Mouse (Mus musculus): ENCODE results near the gene Sec61b. TPM values are rescaled to one million over a fixed set of nuclear protein-coding genes. Genes with fewer than 3 reads are reported as not detected.
A peak's percentile ranks its signal among the peaks of the same experiment; 100 is the strongest.

The Sec61b gene
- total and polyA plus RNA-seq, 3 experiments = 329 to 538 TPM; not detected in 1

GRCm38 (mm10) chr4:47435566-47436360, 38.7 kb upstream of the Sec61b start:
- TF ChIP-seq MYC (IDR thresholded peaks at IDR 0.05; ENCODE audit: low read depth, low read length) (no peak), POLR2AphosphoS2 (IDR thresholded peaks at IDR 0.05; ENCODE audit: low read length) (no peak), JUND (IDR thresholded peaks at IDR 0.05; ENCODE audit: low read depth, low read length) (no peak), SMC3 (IDR thresholded peaks at IDR 0.05; ENCODE audit: low read depth, low read length) (no peak), KAT2A (conservative IDR thresholded peaks at IDR 0.05; ENCODE audit: low read depth, low read length) (no peak), ZMIZ1 (IDR thresholded peaks at IDR 0.05; ENCODE audit: low read depth, low read length) (no peak), UBTF (IDR thresholded peaks at IDR 0.05; ENCODE audit: borderline replicate concordance, insufficient read depth, low read depth, low read length) (no peak), NRF1 (IDR thresholded peaks at IDR 0.05; ENCODE audit: insufficient read depth, low read depth, low read length, poor library complexity, severe bottlenecking) (no peak), MAZ (IDR thresholded peaks at IDR 0.05; ENCODE audit: low read depth, low read length) (no peak)
- no peak for DNase-seq (ENCODE audit: low read depth, low spot score)
- Histone ChIP-seq H3K36me3 (ENCODE audit: control insufficient read depth in 1 of 2, insufficient read depth in 2 of 2, low read length in 2 of 2) (no peaks in the 10 kb centered on the region), H3K4me1 (ENCODE audit: control insufficient read depth in 1 of 2, insufficient read depth in 2 of 2, low read length in 2 of 2) (0 out of 4 replicates have a peak, but pooled peaks cover 0 to 3% of the 10 kb centered on the region in 2 experiments), H3K27ac (ENCODE audit: control insufficient read depth, low read depth, low read length) (no peak overlapping the region), H3K9ac (ENCODE audit: control insufficient read depth, low read depth, low read length, poor library complexity, severe bottlenecking) (no peak overlapping the region), H3K4me3 (ENCODE audit: control insufficient read depth in 1 of 2, insufficient read depth in 1 of 2, low read depth in 2 of 2, low read length in 2 of 2) (no peak overlapping the region), H3K79me2 (ENCODE audit: control insufficient read depth, insufficient read depth, low read length, poor library complexity) (no peaks in the 10 kb centered on the region), H3K27me3 (ENCODE audit: control insufficient read depth in 1 of 2, insufficient read depth in 2 of 2, low read length in 2 of 2) (no peaks in the 10 kb centered on the region), H3K9me3 (replicated peaks; ENCODE audit: insufficient read depth, low read length) (no peaks in the 10 kb centered on the region)

- Histone ChIP-seq H3K27ac (ENCODE audit: control insufficient read depth, low read depth, low read length) (no peak overlapping the region), H3K4me1 (ENCODE audit: control insufficient read depth in 1 of 2, insufficient read depth in 2 of 2, low read length in 2 of 2) (0 out of 4 replicates have a peak, but pooled peaks cover 0 to 3% of the 10 kb centered on the region in 2 experiments), H3K79me2 (ENCODE audit: control insufficient read depth, insufficient read depth, low read length, poor library complexity) (no peaks in the 10 kb centered on the region), H3K9ac (ENCODE audit: control insufficient read depth, low read depth, low read length, poor library complexity, severe bottlenecking) (peak overlapping the region; percentile 58), H3K36me3 (ENCODE audit: control insufficient read depth in 1 of 2, insufficient read depth in 2 of 2, low read length in 2 of 2) (no peaks in the 10 kb centered on the region), H3K9me3 (replicated peaks; ENCODE audit: insufficient read depth, low read length) (no peaks in the 10 kb centered on the region), H3K27me3 (ENCODE audit: control insufficient read depth in 1 of 2, insufficient read depth in 2 of 2, low read length in 2 of 2) (no peaks in the 10 kb centered on the region), H3K4me3 (ENCODE audit: control insufficient read depth in 1 of 2, insufficient read depth in 1 of 2, low read depth in 2 of 2, low read length in 2 of 2) (peak overlapping the region; percentile 72 to 79)
- DNase-seq (ENCODE audit: low read depth, low spot score) = peak; percentile 82
- TF ChIP-seq SMC3 (IDR thresholded peaks at IDR 0.05; ENCODE audit: low read depth, low read length) (peak; percentile 77), CTCF (IDR thresholded peaks at IDR 0.05 in 2 of 3, conservative IDR thresholded peaks at IDR 0.05 in 1 of 3; ENCODE audit: control insufficient read depth in 1 of 3, insufficient read depth in 1 of 3, low read depth in 2 of 3, low read length in 3 of 3, poor library complexity in 1 of 3, severe bottlenecking in 1 of 3) (peak; percentile 80 to 95 (median 83)), MXI1 (IDR thresholded peaks at IDR 0.05; ENCODE audit: low read depth, low read length) (peak; percentile 41; the same call in 1 of the 2 replicates), MAZ (IDR thresholded peaks at IDR 0.05; ENCODE audit: low read depth, low read length) (peak; percentile 58; the same call in 1 of the 2 replicates), TAL1 (IDR thresholded peaks at IDR 0.05; ENCODE audit: low read length) (no peak), SIN3A (IDR thresholded peaks at IDR 0.05; ENCODE audit: low read length) (peak; percentile 17; the same call in 1 of the 2 replicates), POLR2AphosphoS2 (IDR thresholded peaks at IDR 0.05; ENCODE audit: low read length) (no peak), ELF1 (IDR thresholded peaks at IDR 0.05; ENCODE audit: low read depth, low read length) (no peak), ZC3H11A (IDR thresholded peaks at IDR 0.05; ENCODE audit: low read depth, low read length) (peak; percentile 64), RAD21 (IDR thresholded peaks at IDR 0.05; ENCODE audit: low read depth, low read length) (peak; percentile 84)
These were observed 36.8 kb upstream of the Sec61b start for GRCm38 (mm10) chr4:47437365-47438340.

Measured in MEL (cell line).